In genomic region chr12:27538210-27538609, GRCm38 (mm10) we compare ENCODE assay signal across 18 mouse cellular contexts.
DNase-seq lines count a peak whose midpoint lies in the region; ATAC-seq and TF ChIP-seq lines count a peak whose summit lies in the region.
"Had no signal": no experiment of that assay in that cellular context is flagged by ENCODE, and none has a peak within 500 bp of the region (broad histone marks: within the 10 kb centered on the region; RNA-seq: fewer than 3 reads in every experiment).

No protein-coding gene starts in this region.

- 30% methylated on average over 4 of the region's 4 CpGs for WGBS in intestine, embryonic 15.5 days
- WGBS in intestine, postnatal 0 days: 35% methylated on average over 4 of the region's 4 CpGs
- WGBS in neural tube, embryonic 13.5 days: 9% methylated on average over 4 of the region's 4 CpGs
- WGBS in hindbrain, embryonic 16.5 days: 20% methylated on average over 4 of the region's 4 CpGs

- no peaks in the 10 kb centered on the region for H3K9me3 ChIP-seq in intestine, embryonic 15.5 days
- H3K9me3 ChIP-seq in intestine, postnatal 0 days (ENCODE audit: control insufficient read depth): no peaks in the 10 kb centered on the region
- H3K9me3 ChIP-seq in neural tube, embryonic 13.5 days: no peaks in the 10 kb centered on the region
- no peaks in the 10 kb centered on the region for H3K9me3 ChIP-seq in hindbrain, embryonic 16.5 days (ENCODE audit: control insufficient read depth, low read length)
- H3K9me3 ChIP-seq: heart, embryonic 15.5 days; hindbrain, embryonic 15.5 days; limb, embryonic 15.5 days; megakaryocyte, embryonic 14.5 days had no signal

- H3K36me3 ChIP-seq in intestine, embryonic 15.5 days: no peaks in the 10 kb centered on the region
- H3K36me3 ChIP-seq in intestine, postnatal 0 days (ENCODE audit: control insufficient read depth, insufficient read depth): no peaks in the 10 kb centered on the region
- H3K36me3 ChIP-seq in neural tube, embryonic 13.5 days: no peaks in the 10 kb centered on the region
- H3K36me3 ChIP-seq in hindbrain, embryonic 16.5 days (ENCODE audit: control insufficient read depth, insufficient read depth, low read length): no peaks in the 10 kb centered on the region
- H3K36me3 ChIP-seq: heart, embryonic 15.5 days; hindbrain, embryonic 15.5 days; limb, embryonic 15.5 days had no signal

- DNase-seq in neural tube, embryonic 10.5 days (ENCODE audit: extremely low spot score, low spot score): no peak
- DNase-seq in T-cell, adult 2 months (ENCODE audit: low spot score): no peak
- no peak for DNase-seq in thymus, postnatal 0 days (ENCODE audit: low spot score)
- DNase-seq: cerebellum, postnatal 25 days; forebrain, postnatal 0 days; kidney, adult 9 months; lung, postnatal 10 days; right cerebral cortex, postnatal 14 days; thymus, postnatal 14 days had no signal

- H3K4me3 ChIP-seq in intestine, embryonic 15.5 days (replicated peaks): no peak overlapping the region
- H3K4me3 ChIP-seq in intestine, postnatal 0 days (ENCODE audit: low read depth, low read length): no peak overlapping the region
- no peak overlapping the region for H3K4me3 ChIP-seq in neural tube, embryonic 13.5 days
- no peak overlapping the region for H3K4me3 ChIP-seq in hindbrain, embryonic 16.5 days (ENCODE audit: low read length)
- H3K4me3 ChIP-seq: heart, embryonic 15.5 days; hindbrain, embryonic 15.5 days; limb, embryonic 15.5 days; megakaryocyte, embryonic 14.5 days; myocyte had no signal

- no peak overlapping the region for H3K27ac ChIP-seq in intestine, embryonic 15.5 days
- no peak overlapping the region for H3K27ac ChIP-seq in intestine, postnatal 0 days (ENCODE audit: low read depth, low read length)
- H3K27ac ChIP-seq in neural tube, embryonic 13.5 days (replicated peaks): peak overlapping the region; percentile 54; the same call in 1 of the 2 replicates
- H3K27ac ChIP-seq in hindbrain, embryonic 16.5 days (ENCODE audit: low read depth, low read length): no peak overlapping the region
- H3K27ac ChIP-seq: heart, embryonic 15.5 days; hindbrain, embryonic 15.5 days; limb, embryonic 15.5 days had no signal

- no peak for TF ChIP-seq CTCF in intestine, postnatal 0 days (IDR thresholded peaks at IDR 0.05; ENCODE audit: low read depth)

- ATAC-seq in intestine, embryonic 15.5 days: peak; percentile 25; the same call in 1 of the 2 replicates
- ATAC-seq in intestine, postnatal 0 days: no peak
- peak; percentile 53 for ATAC-seq in neural tube, embryonic 13.5 days (ENCODE audit: low read depth)
- ATAC-seq in hindbrain, embryonic 16.5 days: peak; percentile 37; the same call in 1 of the 2 replicates
- ATAC-seq: forebrain, postnatal 0 days had no signal

- H3K27me3 ChIP-seq in intestine, embryonic 15.5 days (replicated peaks): no peaks in the 10 kb centered on the region
- no peaks in the 10 kb centered on the region for H3K27me3 ChIP-seq in intestine, postnatal 0 days (replicated peaks; ENCODE audit: control insufficient read depth, insufficient read depth, low read length)
- no peaks in the 10 kb centered on the region for H3K27me3 ChIP-seq in neural tube, embryonic 13.5 days
- no peaks in the 10 kb centered on the region for H3K27me3 ChIP-seq in hindbrain, embryonic 16.5 days (replicated peaks; ENCODE audit: control insufficient read depth, insufficient read depth, low read length)
- H3K27me3 ChIP-seq: heart, embryonic 15.5 days; hindbrain, embryonic 15.5 days; limb, embryonic 15.5 days; megakaryocyte, embryonic 14.5 days had no signal

- H3K4me1 ChIP-seq in intestine, embryonic 15.5 days (replicated peaks): no peaks in the 10 kb centered on the region
- 0 out of 2 replicates have a peak, but pooled peaks cover 3% of the 10 kb centered on the region for H3K4me1 ChIP-seq in intestine, postnatal 0 days (replicated peaks; ENCODE audit: control insufficient read depth, insufficient read depth, low read length)
- peaks cover 23% of the 10 kb centered on the region for H3K4me1 ChIP-seq in neural tube, embryonic 13.5 days (replicated peaks)
- H3K4me1 ChIP-seq in hindbrain, embryonic 16.5 days (ENCODE audit: control insufficient read depth, insufficient read depth, low read depth, low read length): peaks cover 2% of the 10 kb centered on the region; the same call in 1 of the 2 replicates
- H3K4me1 ChIP-seq: megakaryocyte, embryonic 14.5 days had no signal

- no peak overlapping the region for H3K4me2 ChIP-seq in intestine, embryonic 15.5 days (replicated peaks)
- H3K4me2 ChIP-seq in intestine, postnatal 0 days (replicated peaks; ENCODE audit: low read depth): no peak overlapping the region
- H3K4me2 ChIP-seq in neural tube, embryonic 13.5 days: no peak overlapping the region
- H3K4me2 ChIP-seq in hindbrain, embryonic 16.5 days (ENCODE audit: low read length): no peak overlapping the region
- H3K4me2 ChIP-seq: heart, embryonic 15.5 days had no signal

- H3K9ac ChIP-seq in intestine, embryonic 15.5 days: no peak overlapping the region
- no peak overlapping the region for H3K9ac ChIP-seq in intestine, postnatal 0 days (ENCODE audit: low read depth, low read length)
- H3K9ac ChIP-seq in neural tube, embryonic 13.5 days: no peak overlapping the region
- H3K9ac ChIP-seq in hindbrain, embryonic 16.5 days (ENCODE audit: low read depth, low read length): no peak overlapping the region
- H3K9ac ChIP-seq: forebrain, postnatal 0 days; heart, embryonic 15.5 days; hindbrain, embryonic 15.5 days; limb, embryonic 15.5 days had no signal
